23 mouse cellular contexts compared by ENCODE assay signal in the genomic region with DNA sequence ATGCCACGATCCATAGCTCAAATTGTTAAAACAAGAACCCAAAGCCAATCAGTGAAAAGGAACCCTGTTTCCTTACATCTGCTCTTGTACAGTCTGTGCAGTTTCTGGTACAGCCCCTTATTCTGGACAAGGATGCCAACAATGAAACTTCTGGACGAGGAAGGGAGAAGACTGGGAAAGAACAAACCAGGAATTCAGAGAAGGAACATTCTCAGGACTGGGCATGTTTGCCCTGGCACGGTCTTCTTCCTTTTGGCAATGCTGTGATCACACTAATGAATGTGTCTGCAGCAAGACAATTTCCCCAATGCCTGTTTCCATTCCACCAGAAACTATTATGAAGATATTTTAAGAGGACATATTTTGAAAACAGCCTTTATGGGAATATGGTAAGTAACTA. TPM values are rescaled to one million over a fixed set of nuclear protein-coding genes. Genes with fewer than 3 reads are reported as not detected.
DNase-seq lines count a peak whose midpoint lies in the region; ATAC-seq and TF ChIP-seq lines count a peak whose summit lies in the region.
"Had no signal": no experiment of that assay in that cellular context is flagged by ENCODE, and none has a peak within 500 bp of the region (broad histone marks: within the 10 kb centered on the region; RNA-seq: fewer than 3 reads in every experiment).

No protein-coding gene starts in this region.

- DNase-seq in gastrocnemius, adult 2 months, result no peak
- no peak for DNase-seq in gastrocnemius, adult 18-20 months (ENCODE audit: low spot score)
- DNase-seq in heart, postnatal 4 days, result no peak
- peak; percentile 40 for DNase-seq in lung, postnatal 36 days
- DNase-seq in lung, adult 2 months, result no peak
- peak; percentile 43 for DNase-seq in fibroblast of lung, adult 2 months (ENCODE audit: low read depth)
- no peak for DNase-seq in frontal cortex, adult 2 months (ENCODE audit: extremely low spot score in 1 of 2, low spot score in 1 of 2)
- DNase-seq: adrenal gland, postnatal 25 days; cerebellum, adult 9-10 months; gastrocnemius, postnatal 10 days; kidney, adult 11 months; kidney, postnatal 4 days; liver, postnatal 0 days; lung, postnatal 10 days; midbrain, embryonic 14.5 days; retina, postnatal 1 day; thymus, postnatal 14 days had no signal

- intact Hi-C loops in gastrocnemius, adult 2 months (cut with DNase I), result no loop called here

- peaks cover 11% of the 10 kb centered on the region for H3K4me1 ChIP-seq in heart, embryonic 16.5 days (ENCODE audit: control insufficient read depth, insufficient read depth, low read length)
- H3K4me1 ChIP-seq in lung, adult 2 months (ENCODE audit: control insufficient read depth, insufficient read depth, low read length), result peaks cover 9% of the 10 kb centered on the region
- H3K4me1 ChIP-seq: kidney, embryonic 15.5 days; neural tube, embryonic 12.5 days had no signal

- H3K4me3 ChIP-seq in gastrocnemius, adult 2 months, result no peak overlapping the region
- H3K4me3 ChIP-seq in heart, embryonic 16.5 days (ENCODE audit: low read length), result no peak overlapping the region
- H3K4me3 ChIP-seq in lung, adult 2 months (replicated peaks; ENCODE audit: extremely low read depth, low read depth, low read length), result no peak overlapping the region
- H3K4me3 ChIP-seq: forebrain, embryonic 13.5 days; kidney, embryonic 15.5 days; left cerebral cortex, adult 2 months; neural tube, embryonic 12.5 days had no signal

- H3K27ac ChIP-seq in gastrocnemius, adult 2 months, result peak overlapping the region; percentile 32
- H3K27ac ChIP-seq in heart, embryonic 16.5 days (ENCODE audit: low read length), result peak overlapping the region; percentile 46
- H3K27ac ChIP-seq: forebrain, embryonic 13.5 days; kidney, embryonic 15.5 days; left cerebral cortex, adult 2 months; neural tube, embryonic 12.5 days had no signal

- WGBS in heart, embryonic 16.5 days, result 72% methylated on average over 3 of the region's 3 CpGs
- 46% methylated on average over 3 of the region's 3 CpGs for WGBS in lung, adult 2 months

- 0 out of 2 replicates have a peak, but pooled peaks have one; percentile 14 for ATAC-seq in heart, embryonic 16.5 days (replicated peaks; ENCODE audit: extremely low read depth, insufficient read depth, low FRiP score)
- ATAC-seq: CD4-positive, CD25-positive, alpha-beta regulatory T cell, adult 4 months; forebrain, embryonic 13.5 days; liver, postnatal 0 days had no signal

- no peak for TF ChIP-seq POLR2A in lung, adult 2 months (IDR thresholded peaks at IDR 0.05; ENCODE audit: borderline replicate concordance, extremely low read depth, low read depth, low read length)

- H3K36me3 ChIP-seq in heart, embryonic 16.5 days (ENCODE audit: control insufficient read depth, insufficient read depth), result peaks cover 9% of the 10 kb centered on the region

- H3K9ac ChIP-seq in heart, embryonic 16.5 days (ENCODE audit: low read length), result no peak overlapping the region; the same call in 1 of the 2 replicates
- H3K9ac ChIP-seq: forebrain, embryonic 13.5 days; kidney, embryonic 15.5 days; liver, postnatal 0 days; neural tube, embryonic 12.5 days had no signal

- no peaks in the 10 kb centered on the region for H3K9me3 ChIP-seq in heart, embryonic 16.5 days (replicated peaks; ENCODE audit: control insufficient read depth, low read length)
- H3K9me3 ChIP-seq: forebrain, embryonic 13.5 days; kidney, embryonic 15.5 days; neural tube, embryonic 12.5 days had no signal

- no peaks in the 10 kb centered on the region for H3K27me3 ChIP-seq in heart, embryonic 16.5 days (ENCODE audit: control insufficient read depth, insufficient read depth, low read length)
- H3K27me3 ChIP-seq: forebrain, embryonic 13.5 days; kidney, embryonic 15.5 days; neural tube, embryonic 12.5 days had no signal

- TF ChIP-seq CTCF in gastrocnemius, adult 2 months (IDR thresholded peaks at IDR 0.05), result no peak
- no peak for TF ChIP-seq CTCF in lung, adult 2 months (IDR thresholded peaks at IDR 0.05; ENCODE audit: insufficient read depth, low read length)

- H3K4me2 ChIP-seq in heart, embryonic 16.5 days (ENCODE audit: low read depth, low read length), result no peak overlapping the region
- H3K4me2 ChIP-seq: forebrain, embryonic 13.5 days; kidney, embryonic 15.5 days; neural tube, embryonic 12.5 days had no signal

RNA-seq across cellular contexts. Expression of gene Ube2h, which starts 55.6 kb away (rescaled TPM):
- 10 to 100 TPM; 39.6 to 81.2 TPM for total RNA-seq in gastrocnemius, adult 2 months (2021)
- 10 to 100 TPM; 64.7 to 69.4 TPM for total RNA-seq in gastrocnemius, adult 18-20 months (2021)
- polyA plus RNA-seq in heart, embryonic 16.5 days (2015; fragmentation: Nextera tagmentation; extraction: Ambion mirVana), result 43.3 and 45.9 TPM in 2 replicates
- 10 to 100 TPM; 77.0 to 77.5 TPM for total RNA-seq in heart, postnatal 4 days (2021)
- polyA plus RNA-seq in lung, adult 2 months (2012; rRNA removed), result 59.9 and 103 TPM in 2 replicates
- polyA plus RNA-seq in frontal cortex, adult 2 months (2012; rRNA removed), result 78.2 and 80.0 TPM in 2 replicates

Comparison
In these comparisons a context has a peak if more than half of its experiments do, and no peak if none do; other contexts are left out.
1. DNase-seq: peak in lung, postnatal 36 days (single experiment) and fibroblast of lung, adult 2 months (single experiment); none in gastrocnemius, adult 2 months (single experiment), gastrocnemius, adult 18-20 months (single experiment), heart, postnatal 4 days (single experiment), lung, adult 2 months (single experiment) and frontal cortex, adult 2 months (0 of 2).